In genomic region chr3:90639511-90640154, GRCm38 (mm10) we compare ENCODE assay signal across 9 mouse cellular contexts. TPM values are rescaled to one million over a fixed set of nuclear protein-coding genes. Genes with fewer than 3 reads are reported as not detected.
DNase-seq lines count a peak whose midpoint lies in the region; ATAC-seq and TF ChIP-seq lines count a peak whose summit lies in the region.
"Had no signal": no experiment of that assay in that cellular context is flagged by ENCODE, and none has a peak within 500 bp of the region (broad histone marks: within the 10 kb centered on the region; RNA-seq: fewer than 3 reads in every experiment).

No protein-coding gene starts in this region.

- no peak overlapping the region for H3K4me3 ChIP-seq in heart, postnatal 0 days (ENCODE audit: low read depth, low read length)
- no peak overlapping the region for H3K4me3 ChIP-seq in C2C12 (ENCODE audit: insufficient read depth, poor library complexity, severe bottlenecking)
- H3K4me3 ChIP-seq: embryonic facial prominence, embryonic 13.5 days had no signal

- no peaks in the 10 kb centered on the region for H3K27me3 ChIP-seq in heart, postnatal 0 days (ENCODE audit: control insufficient read depth, insufficient read depth, low read length)
- H3K27me3 ChIP-seq in C2C12 (ENCODE audit: control insufficient read depth, insufficient read depth, insufficient read length): no peaks in the 10 kb centered on the region
- no peaks in the 10 kb centered on the region for H3K27me3 ChIP-seq in splenic B cell, adult 2 months (ENCODE audit: control insufficient read depth, insufficient read depth, low read length, poor library complexity, severe bottlenecking)
- H3K27me3 ChIP-seq: embryonic facial prominence, embryonic 13.5 days had no signal

- no peaks in the 10 kb centered on the region for H3K79me3 ChIP-seq in C2C12 (ENCODE audit: low read depth)

- TF ChIP-seq CTCF in heart, postnatal 0 days (IDR thresholded peaks at IDR 0.05; ENCODE audit: low read depth): peak; percentile 64
- TF ChIP-seq CTCF in C2C12 (IDR thresholded peaks at IDR 0.05; ENCODE audit: control insufficient read depth, insufficient read depth, insufficient read length): peak; percentile 26

- no peak overlapping the region for H3K27ac ChIP-seq in heart, postnatal 0 days (ENCODE audit: low read depth)
- H3K27ac ChIP-seq: embryonic facial prominence, embryonic 13.5 days had no signal

- H3K36me3 ChIP-seq in heart, postnatal 0 days (replicated peaks; ENCODE audit: control insufficient read depth, insufficient read depth, low read length): no peaks in the 10 kb centered on the region
- no peaks in the 10 kb centered on the region for H3K36me3 ChIP-seq in C2C12 (ENCODE audit: control insufficient read depth, insufficient read depth)
- no peaks in the 10 kb centered on the region for H3K36me3 ChIP-seq in splenic B cell, adult 2 months (ENCODE audit: control insufficient read depth, insufficient read depth, low read length, poor library complexity, severe bottlenecking)
- H3K36me3 ChIP-seq: embryonic facial prominence, embryonic 13.5 days had no signal

- ATAC-seq in heart, postnatal 0 days (ENCODE audit: insufficient read depth, low read depth): no peak

- no peaks in the 10 kb centered on the region for H3K79me2 ChIP-seq in C2C12 (ENCODE audit: control insufficient read depth, insufficient read depth)

- WGBS in heart, postnatal 0 days: 49% methylated on average over 7 of the region's 7 CpGs

- no peaks in the 10 kb centered on the region for H3K9me3 ChIP-seq in heart, postnatal 0 days (replicated peaks; ENCODE audit: control insufficient read depth, low read length)
- H3K9me3 ChIP-seq: embryonic facial prominence, embryonic 13.5 days had no signal

- no peak for TF ChIP-seq EP300 in heart, postnatal 0 days (IDR thresholded peaks at IDR 0.05; ENCODE audit: low read depth)

- H3K4me1 ChIP-seq in heart, postnatal 0 days (ENCODE audit: control insufficient read depth, insufficient read depth): no peaks in the 10 kb centered on the region
- H3K4me1 ChIP-seq: embryonic facial prominence, embryonic 13.5 days had no signal

- no peak overlapping the region for H3ac ChIP-seq in C2C12 (ENCODE audit: control insufficient read depth, insufficient read length, low read depth)

- no peak for DNase-seq in heart, postnatal 0 days (ENCODE audit: low spot score)
- no peak for DNase-seq in heart, adult 9 months (ENCODE audit: low spot score in 2 of 2)
- peak; percentile 51 for DNase-seq in T-cell, adult 2 months (ENCODE audit: low spot score)
- peak; percentile 85 for DNase-seq in induced T-regulatory cell, adult 2 months (ENCODE audit: low read depth)
- DNase-seq in splenic B cell, adult 2 months (ENCODE audit: low read depth, low spot score): peak; percentile 75
- DNase-seq in left cerebral cortex, adult 9 months (ENCODE audit: low spot score in 2 of 2): no peak
- no peak for DNase-seq in right cerebral cortex, adult 2 months (ENCODE audit: low spot score in 2 of 2)

- H3K4me2 ChIP-seq in heart, postnatal 0 days (ENCODE audit: low read depth, low read length): no peak overlapping the region
- H3K4me2 ChIP-seq: embryonic facial prominence, embryonic 13.5 days had no signal

- H3K9ac ChIP-seq in heart, postnatal 0 days (replicated peaks; ENCODE audit: low read depth, low read length): no peak overlapping the region
- H3K9ac ChIP-seq: embryonic facial prominence, embryonic 13.5 days had no signal

TF ChIP-seq in C2C12, 6 proteins besides CTCF, POLR2A, EP300 and RAD21:
- TF ChIP-seq CEBPB (IDR thresholded peaks at IDR 0.05; ENCODE audit: low read depth): no peak
- no peak for TF ChIP-seq MYOD1 (IDR thresholded peaks at IDR 0.05; ENCODE audit: control insufficient read depth, insufficient read length, low read depth)
- no peak for TF ChIP-seq USF1 (IDR thresholded peaks at IDR 0.05; ENCODE audit: low read depth)
- TF ChIP-seq FOSL1 (IDR thresholded peaks at IDR 0.05; ENCODE audit: insufficient read depth, low read length, poor library complexity, severe bottlenecking): no peak
- TF ChIP-seq MYOG (IDR thresholded peaks at IDR 0.05; ENCODE audit: control insufficient read depth, extremely low read depth, insufficient read length): no peak
- TF ChIP-seq MAX (IDR thresholded peaks at IDR 0.05): no peak

RNA-seq across cellular contexts. Expression of gene S100a7a, which starts 14.2 kb away (rescaled TPM):
- not detected in 2 replicates for total RNA-seq in heart, postnatal 0 days (2014; rRNA removed; ENCODE audit: low replicate concordance)
- not detected in 2 replicates for polyA plus RNA-seq in heart, postnatal 0 days (2015; fragmentation: Nextera tagmentation; extraction: Ambion mirVana)
- 0.11 TPM for polyA plus RNA-seq in C2C12 (2012; fragmentation: generic; extraction: Trizol)
- polyA plus RNA-seq: embryonic facial prominence, embryonic 13.5 days had no signal

RNA-seq across cellular contexts. Expression of gene S100a6, which starts 27.0 kb away (rescaled TPM):
- total RNA-seq in heart, postnatal 0 days (2014; rRNA removed; ENCODE audit: low replicate concordance): 16.5 and 82.9 TPM in 2 replicates
- polyA plus RNA-seq in heart, postnatal 0 days (2015; fragmentation: Nextera tagmentation; extraction: Ambion mirVana): 97.5 and 110 TPM in 2 replicates
- polyA plus RNA-seq in C2C12 (2012; fragmentation: generic; extraction: Trizol): 4,076 TPM

RNA-seq across cellular contexts. Expression of gene S100a8, which starts 29.1 kb away (rescaled TPM):
- 4.2 and 14.6 TPM in 2 replicates for total RNA-seq in heart, postnatal 0 days (2014; rRNA removed; ENCODE audit: low replicate concordance)
- polyA plus RNA-seq in heart, postnatal 0 days (2015; fragmentation: Nextera tagmentation; extraction: Ambion mirVana): 20.3 and 21.0 TPM in 2 replicates
- not detected for polyA plus RNA-seq in C2C12 (2012; fragmentation: generic; extraction: Trizol)

RNA-seq across cellular contexts. Expression of gene S100a5, which starts 31.3 kb away (rescaled TPM):
- total RNA-seq in heart, postnatal 0 days (2014; rRNA removed; ENCODE audit: low replicate concordance): not detected in 2 replicates
- polyA plus RNA-seq in heart, postnatal 0 days (2015; fragmentation: Nextera tagmentation; extraction: Ambion mirVana): not detected in 2 replicates
- 0.43 TPM for polyA plus RNA-seq in C2C12 (2012; fragmentation: generic; extraction: Trizol)
- polyA plus RNA-seq: embryonic facial prominence, embryonic 13.5 days had no signal

RNA-seq across cellular contexts. Expression of gene S100a4, which starts 36.1 kb away (rescaled TPM):
- 1.3 TPM in 1 of 2 replicates, not detected in the other for total RNA-seq in heart, postnatal 0 days (2014; rRNA removed; ENCODE audit: low replicate concordance)
- polyA plus RNA-seq in heart, postnatal 0 days (2015; fragmentation: Nextera tagmentation; extraction: Ambion mirVana): 4.4 and 4.8 TPM in 2 replicates
- 11,980 TPM for polyA plus RNA-seq in C2C12 (2012; fragmentation: generic; extraction: Trizol)

Comparison
In these comparisons a context has a peak if more than half of its experiments do, and no peak if none do; other contexts are left out.
1. DNase-seq: peak in T-cell, adult 2 months (single experiment), induced T-regulatory cell, adult 2 months (single experiment) and splenic B cell, adult 2 months (single experiment); none in heart, postnatal 0 days (single experiment), heart, adult 9 months (0 of 2), left cerebral cortex, adult 9 months (0 of 2) and right cerebral cortex, adult 2 months (0 of 2).
2. RNA of gene S100a6, which starts 27.0 kb away (polyA plus RNA-seq): 4,076 TPM in C2C12 (single experiment); 97.5 to 110 TPM in heart, postnatal 0 days; every median in the first group is over 10 times any median in the second.
3. RNA of gene S100a8, which starts 29.1 kb away (polyA plus RNA-seq): 20.3 to 21.0 TPM in heart, postnatal 0 days; not detected in C2C12 (single experiment); every median in the first group is over 10 times any median in the second.